Mouse (Mus musculus): ENCODE measurements at regions not wholly inside any gene's neighbourhood (a gene's known extent, or its start where the extent isn't known, plus 50 kb on each side); places are given as distances from the start of the nearest gene placed in this dataset.

- Histone ChIP-seq H3K4me2 (no peak overlapping the region), H3K4me3 (no peak overlapping the region), H3K27ac (replicated peaks) (no peak overlapping the region), H3K9me3 (no peaks in the 10 kb centered on the region), H3K9ac (no peak overlapping the region), H3K4me1 (replicated peaks) (peaks cover 37% of the 10 kb centered on the region), H3K36me3 (no peaks in the 10 kb centered on the region), H3K27me3 (peaks cover 70% of the 10 kb centered on the region)
- WGBS: 76% methylated on average over 2 of the region's 2 CpGs
- ATAC-seq (ENCODE audit: low read depth): no peak
These were observed 223.8 kb upstream of the Hes1 start for GRCm38 (mm10) chr16:29840412-29840811.

GRCm38 (mm10) chr16:29841132-29841531 is 223.1 kb upstream of the Hes1 start:
- ATAC-seq (ENCODE audit: low read depth): no peak
- H3K27ac ChIP-seq (replicated peaks): no peak overlapping the region
- 54% methylated on average over 4 of the region's 4 CpGs for WGBS
- H3K27me3 ChIP-seq: peaks cover 70% of the 10 kb centered on the region
- H3K4me2 ChIP-seq: no peak overlapping the region
- no peaks in the 10 kb centered on the region for H3K36me3 ChIP-seq
- H3K4me3 ChIP-seq: no peak overlapping the region
- H3K9ac ChIP-seq: no peak overlapping the region
- no peaks in the 10 kb centered on the region for H3K9me3 ChIP-seq
- H3K4me1 ChIP-seq (replicated peaks): peaks cover 39% of the 10 kb centered on the region

- H3K4me1 ChIP-seq (replicated peaks): peaks cover 35% of the 10 kb centered on the region
- H3K9ac ChIP-seq: no peak overlapping the region
- no peak overlapping the region for H3K4me2 ChIP-seq
- H3K9me3 ChIP-seq: no peaks in the 10 kb centered on the region
- H3K36me3 ChIP-seq: no peaks in the 10 kb centered on the region
- no peak for ATAC-seq (ENCODE audit: low read depth)
- H3K27me3 ChIP-seq: peaks cover 70% of the 10 kb centered on the region
- no peak overlapping the region for H3K27ac ChIP-seq (replicated peaks)
- WGBS: 94% methylated on average over 4 of the region's 4 CpGs
- H3K4me3 ChIP-seq: no peak overlapping the region
These were observed 222.1 kb upstream of the Hes1 start for GRCm38 (mm10) chr16:29842071-29842470.

GRCm38 (mm10) chr16:29843490-29843889 is 220.7 kb upstream of the Hes1 start:
- no peak for ATAC-seq (ENCODE audit: low read depth)
- Histone ChIP-seq H3K36me3 (no peaks in the 10 kb centered on the region), H3K27me3 (peaks cover 76% of the 10 kb centered on the region), H3K27ac (replicated peaks) (no peak overlapping the region), H3K4me3 (no peak overlapping the region), H3K9me3 (no peaks in the 10 kb centered on the region), H3K4me2 (no peak overlapping the region), H3K4me1 (replicated peaks) (peaks cover 26% of the 10 kb centered on the region), H3K9ac (no peak overlapping the region)
- 86% methylated on average over 7 of the region's 7 CpGs for WGBS

GRCm38 (mm10) chr16:29844706-29845596 is 219.2 kb upstream of the Hes1 start:
- peaks cover 78% of the 10 kb centered on the region for H3K27me3 ChIP-seq
- ATAC-seq (ENCODE audit: low read depth): no peak
- no peak overlapping the region for H3K27ac ChIP-seq (replicated peaks)
- H3K4me3 ChIP-seq: no peak overlapping the region
- no peak overlapping the region for H3K4me2 ChIP-seq
- no peak overlapping the region for H3K9ac ChIP-seq
- H3K4me1 ChIP-seq (replicated peaks): peaks cover 14% of the 10 kb centered on the region
- no peaks in the 10 kb centered on the region for H3K9me3 ChIP-seq
- H3K36me3 ChIP-seq: no peaks in the 10 kb centered on the region
- 19% methylated on average over 12 of the region's 12 CpGs for WGBS

- H3K27ac ChIP-seq (replicated peaks): no peak overlapping the region
- H3K4me2 ChIP-seq: no peak overlapping the region
- H3K4me3 ChIP-seq: no peak overlapping the region
- no peak for ATAC-seq (ENCODE audit: low read depth)
- H3K36me3 ChIP-seq: no peaks in the 10 kb centered on the region
- peaks cover 75% of the 10 kb centered on the region for H3K27me3 ChIP-seq
- no peaks in the 10 kb centered on the region for H3K9me3 ChIP-seq
- WGBS: 46% methylated on average over 8 of the region's 8 CpGs
- H3K4me1 ChIP-seq (replicated peaks): peaks cover 14% of the 10 kb centered on the region
- H3K9ac ChIP-seq: no peak overlapping the region
These were observed 218.6 kb upstream of the Hes1 start for GRCm38 (mm10) chr16:29845597-29845986.

GRCm38 (mm10) chr16:29847059-29847458 is 217.1 kb upstream of the Hes1 start:
- H3K4me2 ChIP-seq: no peak overlapping the region
- H3K36me3 ChIP-seq: no peaks in the 10 kb centered on the region
- 28% methylated on average over 1 of the region's 1 CpGs for WGBS
- ATAC-seq (ENCODE audit: low read depth): no peak
- no peak overlapping the region for H3K4me3 ChIP-seq
- no peak overlapping the region for H3K9ac ChIP-seq
- H3K27me3 ChIP-seq: peaks cover 71% of the 10 kb centered on the region
- H3K4me1 ChIP-seq (replicated peaks): peaks cover 14% of the 10 kb centered on the region
- H3K27ac ChIP-seq (replicated peaks): no peak overlapping the region
- no peaks in the 10 kb centered on the region for H3K9me3 ChIP-seq

- Histone ChIP-seq H3K9me3 (no peaks in the 10 kb centered on the region), H3K4me1 (replicated peaks) (peaks cover 14% of the 10 kb centered on the region), H3K27me3 (peaks cover 69% of the 10 kb centered on the region), H3K4me3 (no peak overlapping the region), H3K4me2 (no peak overlapping the region), H3K36me3 (no peaks in the 10 kb centered on the region), H3K27ac (replicated peaks) (no peak overlapping the region), H3K9ac (no peak overlapping the region)
- 83% methylated on average over 4 of the region's 4 CpGs for WGBS
- ATAC-seq (ENCODE audit: low read depth): no peak
These were observed 216.4 kb upstream of the Hes1 start for GRCm38 (mm10) chr16:29847734-29848133.

- 81% methylated on average over 12 of the region's 12 CpGs for WGBS
- H3K4me3 ChIP-seq: no peak overlapping the region
- no peak for ATAC-seq (ENCODE audit: low read depth)
- no peak overlapping the region for H3K4me2 ChIP-seq
- H3K36me3 ChIP-seq: no peaks in the 10 kb centered on the region
- no peaks in the 10 kb centered on the region for H3K9me3 ChIP-seq
- H3K27ac ChIP-seq (replicated peaks): no peak overlapping the region
- peaks cover 64% of the 10 kb centered on the region for H3K27me3 ChIP-seq
- H3K9ac ChIP-seq: no peak overlapping the region
- H3K4me1 ChIP-seq (replicated peaks): peaks cover 14% of the 10 kb centered on the region
These were observed 215.7 kb upstream of the Hes1 start for GRCm38 (mm10) chr16:29848527-29848926.

- no peaks in the 10 kb centered on the region for H3K36me3 ChIP-seq
- WGBS: 81% methylated on average over 7 of the region's 7 CpGs
- peaks cover 55% of the 10 kb centered on the region for H3K27me3 ChIP-seq
- ATAC-seq (ENCODE audit: low read depth): no peak
- no peak overlapping the region for H3K27ac ChIP-seq (replicated peaks)
- H3K4me3 ChIP-seq: no peak overlapping the region
- H3K9me3 ChIP-seq: no peaks in the 10 kb centered on the region
- peaks cover 12% of the 10 kb centered on the region for H3K4me1 ChIP-seq (replicated peaks)
- no peak overlapping the region for H3K4me2 ChIP-seq
- H3K9ac ChIP-seq: no peak overlapping the region
These were observed 214.7 kb upstream of the Hes1 start for GRCm38 (mm10) chr16:29849511-29849910.

- Histone ChIP-seq H3K27me3 (peaks cover 44% of the 10 kb centered on the region), H3K4me2 (no peak overlapping the region), H3K9ac (no peak overlapping the region), H3K4me3 (no peak overlapping the region), H3K4me1 (replicated peaks) (peaks cover under 1% of the 10 kb centered on the region; the same call in 1 of the 2 replicates), H3K9me3 (no peaks in the 10 kb centered on the region), H3K27ac (replicated peaks) (no peak overlapping the region), H3K36me3 (no peaks in the 10 kb centered on the region)
- WGBS: 42% methylated on average over 3 of the region's 3 CpGs
- ATAC-seq (ENCODE audit: low read depth): no peak
These were observed 213.6 kb upstream of the Hes1 start for GRCm38 (mm10) chr16:29850616-29851015.

- 18% methylated on average over 9 of the region's 9 CpGs for WGBS
- Histone ChIP-seq H3K27ac (replicated peaks) (no peak overlapping the region), H3K9me3 (no peaks in the 10 kb centered on the region), H3K4me3 (no peak overlapping the region), H3K36me3 (no peaks in the 10 kb centered on the region), H3K9ac (no peak overlapping the region), H3K4me2 (no peak overlapping the region), H3K27me3 (peaks cover 44% of the 10 kb centered on the region), H3K4me1 (replicated peaks) (no peaks in the 10 kb centered on the region)
- ATAC-seq (ENCODE audit: low read depth): no peak
These were observed 212.4 kb upstream of the Hes1 start for GRCm38 (mm10) chr16:29851827-29852226.
